Mouse (Mus musculus) G1E-ER4 (cell line): ENCODE measurements around the gene Prg3. TPM values are rescaled to one million over a fixed set of nuclear protein-coding genes. Genes with fewer than 3 reads are reported as not detected.

Source experiments
- GATA1 ChIP-seq: IDR thresholded peaks from one replicate; pipeline ENCODE4 v1.8.0; 2012; ENCODE audit warnings: low read length, inconsistent platforms
- polyA plus RNA-seq: library from polyadenylated mRNA; stranded (reverse); fragments of >175 nt; gene quantifications from 2 replicates; pipeline ENCODE4 v1.2.3, GENCODE M21; 2012

Gene Prg3
- polyA plus RNA-seq, 1 experiment, result not detected

- no peak for TF ChIP-seq GATA1
Observed at GRCm38 (mm10) chr2:84964111-84964801, 23.8 kb upstream of the Prg3 start.

- TF ChIP-seq GATA1, result no peak
Observed at GRCm38 (mm10) chr2:84967318-84967991, 20.6 kb upstream of the Prg3 start.

- TF ChIP-seq GATA1, result no peak
Observed at GRCm38 (mm10) chr2:84975580-84975979, 12.4 kb upstream of the Prg3 start.

- no peak for TF ChIP-seq GATA1
Observed at GRCm38 (mm10) chr2:84980188-84980587, 7.8 kb upstream of the Prg3 start, which contains the start of gene Prg2. Prg2 (plus strand) TSS chr2:84980461.

GRCm38 (mm10) chr2:84996376-84996775 is 8.4 kb downstream of the Prg3 start:
- no peak for TF ChIP-seq GATA1

- TF ChIP-seq GATA1, result no peak
Observed at GRCm38 (mm10) chr2:84999486-85000181, 11.6 kb downstream of the Prg3 start.

- no peak for TF ChIP-seq GATA1
Observed at GRCm38 (mm10) chr2:85001497-85001896, 13.5 kb downstream of the Prg3 start.

GRCm38 (mm10) chr2:85002575-85002974 is 14.6 kb downstream of the Prg3 start:
- no peak for TF ChIP-seq GATA1

- TF ChIP-seq GATA1, result no peak
Observed at GRCm38 (mm10) chr2:85004341-85004740, 16.3 kb downstream of the Prg3 start.

- no peak for TF ChIP-seq GATA1
Observed at GRCm38 (mm10) chr2:85006600-85006999, 18.6 kb downstream of the Prg3 start.

- TF ChIP-seq GATA1, result no peak
Observed at GRCm38 (mm10) chr2:85007729-85008128, 19.7 kb downstream of the Prg3 start.

GRCm38 (mm10) chr2:85009212-85009611 is 21.2 kb downstream of the Prg3 start:
- TF ChIP-seq GATA1, result no peak

GRCm38 (mm10) chr2:85011906-85012604 is 24.0 kb downstream of the Prg3 start:
- no peak for TF ChIP-seq GATA1

GRCm38 (mm10) chr2:85012679-85013078 is 24.7 kb downstream of the Prg3 start:
- TF ChIP-seq GATA1, result no peak

- TF ChIP-seq GATA1, result no peak
Observed at GRCm38 (mm10) chr2:85013826-85014587, 26.0 kb downstream of the Prg3 start.
